Mouse (Mus musculus) MEL (cell line): ENCODE data around the gene Med8. TPM values are rescaled to one million over a fixed set of nuclear protein-coding genes. Genes with fewer than 3 reads are reported as not detected.

Experiments used
- DNase-seq: peaks from one replicate; pipeline ENCODE4 v3.0.0; 2011; ENCODE audit warnings: low read depth, low spot score
- H3K27ac ChIP-seq: 2 replicates; pipeline ENCODE4 v1.5.1; 2012; ENCODE audit warnings: low read depth, mild to moderate bottlenecking, control low read depth, low read length, moderate library complexity; ENCODE audit not compliant: control insufficient read depth
- H3K27me3 ChIP-seq, 2 experiments: fragments of 150-350 bp in 1 of 2; sonication (generic) in 1 of 2; 2 replicates each; pipeline ENCODE4 v1.6.1; 2012; ENCODE audit warnings: low read length in 2 of 2, mild to moderate bottlenecking in 2 of 2, improper control_type of control experiment in 1 of 2, moderate library complexity in 1 of 2; ENCODE audit not compliant: insufficient read depth in 2 of 2, control insufficient read depth in 1 of 2
- H3K36me3 ChIP-seq, 2 experiments: 2 replicates each; pipeline ENCODE4 v1.6.1; 2012 to 2014; ENCODE audit warnings: low read length in 2 of 2, improper control_type of control experiment in 1 of 2, inconsistent platforms in 1 of 2, mild to moderate bottlenecking in 1 of 2; ENCODE audit not compliant: insufficient read depth in 2 of 2, control insufficient read depth in 1 of 2
- H3K4me1 ChIP-seq, 2 experiments: fragments of 150-350 bp in 1 of 2; sonication (generic) in 1 of 2; 2 replicates each; pipeline ENCODE4 v1.6.1; 2012; ENCODE audit warnings: low read length in 2 of 2, improper control_type of control experiment in 1 of 2, mild to moderate bottlenecking in 1 of 2; ENCODE audit not compliant: insufficient read depth in 2 of 2, control insufficient read depth in 1 of 2
- H3K4me3 ChIP-seq, 2 experiments: fragments of 150-350 bp in 1 of 2; sonication (generic) in 1 of 2; 2 replicates each; pipeline ENCODE4 v1.5.1; 2012; ENCODE audit warnings: low read depth in 2 of 2, low read length in 2 of 2, mild to moderate bottlenecking in 2 of 2, moderate library complexity in 2 of 2, control low read depth in 1 of 2, improper control_type of control experiment in 1 of 2; ENCODE audit not compliant: control insufficient read depth in 1 of 2, insufficient read depth in 1 of 2
- H3K79me2 ChIP-seq: 2 replicates; pipeline ENCODE4 v1.6.1; 2012; ENCODE audit warnings: mild to moderate bottlenecking, low read length, moderate library complexity; ENCODE audit not compliant: control insufficient read depth, poor library complexity, insufficient read depth
- H3K9ac ChIP-seq: 2 replicates; pipeline ENCODE4 v1.6.1; 2012; ENCODE audit warnings: low read depth, mild to moderate bottlenecking, control low read depth, low read length, moderate library complexity; ENCODE audit not compliant: control insufficient read depth, poor library complexity, severe bottlenecking
- H3K9me3 ChIP-seq: fragments of 150-350 bp; sonication (generic); replicated peaks from 2 replicates; pipeline ENCODE4 v1.6.1; 2012; ENCODE audit warnings: mild to moderate bottlenecking, low read length, improper control_type of control experiment, moderate library complexity; ENCODE audit not compliant: insufficient read depth
- BHLHE40 ChIP-seq: IDR thresholded peaks from 2 replicates; pipeline ENCODE4 v1.6.1; 2012; ENCODE audit warnings: low read depth, mild to moderate bottlenecking, inconsistent platforms, low read length, improper control_type of control experiment, borderline replicate concordance
- CHD1 ChIP-seq: IDR thresholded peaks from 2 replicates; pipeline ENCODE4 v1.6.1; 2012; ENCODE audit warnings: low read depth, mild to moderate bottlenecking, inconsistent platforms, low read length, improper control_type of control experiment
- CHD2 ChIP-seq: IDR thresholded peaks from 2 replicates; pipeline ENCODE4 v1.6.1; 2011; ENCODE audit warnings: low read length, improper control_type of control experiment
- CTCF ChIP-seq, 3 experiments: IDR thresholded peaks in 2 of 3; conservative IDR thresholded peaks in 1 of 3; 2 replicates each; pipeline ENCODE4 v1.5.1; 2011 to 2012; ENCODE audit warnings: low read length in 3 of 3, low read depth in 2 of 3, mild to moderate bottlenecking in 2 of 3, improper control_type of control experiment in 1 of 3, inconsistent platforms in 1 of 3, mixed read lengths in 1 of 3, moderate library complexity in 1 of 3; ENCODE audit not compliant: control insufficient read depth in 1 of 3, insufficient read depth in 1 of 3, poor library complexity in 1 of 3, severe bottlenecking in 1 of 3
- EP300 ChIP-seq, 2 experiments: IDR thresholded peaks; 2 replicates each; pipeline ENCODE4 v1.6.1; 2011; ENCODE audit warnings: improper control_type of control experiment in 2 of 2, low read length in 2 of 2, low read depth in 1 of 2, mild to moderate bottlenecking in 1 of 2
- ETS1 ChIP-seq: IDR thresholded peaks from 2 replicates; pipeline ENCODE4 v1.6.1; 2012; ENCODE audit warnings: low read depth, mild to moderate bottlenecking, inconsistent platforms, low read length, improper control_type of control experiment, moderate library complexity
- GABPA ChIP-seq: IDR thresholded peaks from 2 replicates; pipeline ENCODE4 v1.6.1; 2012; ENCODE audit warnings: low read depth, mild to moderate bottlenecking, inconsistent platforms, low read length, improper control_type of control experiment, moderate library complexity
- GATA1 ChIP-seq: IDR thresholded peaks from 2 replicates; pipeline ENCODE4 v1.6.1; 2011; ENCODE audit warnings: low read depth, low read length, improper control_type of control experiment
- JUND ChIP-seq: IDR thresholded peaks from 2 replicates; pipeline ENCODE4 v1.6.1; 2011; ENCODE audit warnings: low read depth, mild to moderate bottlenecking, improper control_type of control experiment, low read length
- MAFK ChIP-seq: IDR thresholded peaks from 2 replicates; pipeline ENCODE4 v1.6.1; 2011; ENCODE audit warnings: low read depth, mild to moderate bottlenecking, low read length, improper control_type of control experiment, borderline replicate concordance
- MAX ChIP-seq: IDR thresholded peaks from 2 replicates; pipeline ENCODE4 v1.6.1; 2011; ENCODE audit warnings: low read length, improper control_type of control experiment
- MYB ChIP-seq: IDR thresholded peaks from 2 replicates; pipeline ENCODE4 v1.6.1; 2011; ENCODE audit warnings: mild to moderate bottlenecking, low read depth, low read length, improper control_type of control experiment
- MYC ChIP-seq: IDR thresholded peaks from 2 replicates; pipeline ENCODE4 v1.6.1; 2011; ENCODE audit warnings: low read depth, mild to moderate bottlenecking, low read length, improper control_type of control experiment, moderate library complexity
- NELFE ChIP-seq: IDR thresholded peaks from 2 replicates; pipeline ENCODE4 v1.6.1; 2011; ENCODE audit warnings: low read depth, low read length, improper control_type of control experiment
- NRF1 ChIP-seq: IDR thresholded peaks from 2 replicates; pipeline ENCODE4 v1.6.1; 2014; ENCODE audit warnings: low read depth, mild to moderate bottlenecking, inconsistent platforms, low read length, improper control_type of control experiment, moderate library complexity; ENCODE audit not compliant: poor library complexity, insufficient read depth, severe bottlenecking
- POLR2AphosphoS2 ChIP-seq: IDR thresholded peaks from 2 replicates; pipeline ENCODE4 v1.6.1; 2011; ENCODE audit warnings: low read length, improper control_type of control experiment
- POLR2AphosphoS5 ChIP-seq: IDR thresholded peaks from 2 replicates; pipeline ENCODE4 v1.6.1; 2012; ENCODE audit warnings: low read depth, borderline replicate concordance, mild to moderate bottlenecking, inconsistent platforms, low read length, moderate library complexity, mixed read lengths
- SIN3A ChIP-seq: IDR thresholded peaks from 2 replicates; pipeline ENCODE4 v1.6.1; 2012; ENCODE audit warnings: low read length, improper control_type of control experiment, inconsistent platforms
- SMC3 ChIP-seq: IDR thresholded peaks from 2 replicates; pipeline ENCODE4 v1.6.1; 2011; ENCODE audit warnings: low read depth, low read length, improper control_type of control experiment
- TBP ChIP-seq: IDR thresholded peaks from 2 replicates; pipeline ENCODE4 v1.8.0; 2011; ENCODE audit warnings: low read depth, low read length, improper control_type of control experiment
- TCF12 ChIP-seq: IDR thresholded peaks from 2 replicates; pipeline ENCODE4 v1.6.1; 2014; ENCODE audit warnings: low read depth, mild to moderate bottlenecking, inconsistent platforms, low read length, improper control_type of control experiment, moderate library complexity
- USF2 ChIP-seq, 2 experiments: IDR thresholded peaks; 2 replicates each; pipeline ENCODE4 v1.6.1; 2011 to 2012; ENCODE audit warnings: improper control_type of control experiment in 2 of 2, low read length in 2 of 2, borderline replicate concordance in 1 of 2, inconsistent platforms in 1 of 2, low read depth in 1 of 2, mild to moderate bottlenecking in 1 of 2; ENCODE audit not compliant: insufficient read depth in 1 of 2
- ZC3H11A ChIP-seq: IDR thresholded peaks from 2 replicates; pipeline ENCODE4 v1.6.1; 2012; ENCODE audit warnings: low read depth, mild to moderate bottlenecking, inconsistent platforms, low read length, improper control_type of control experiment
- ZKSCAN1 ChIP-seq: IDR thresholded peaks from 2 replicates; pipeline ENCODE4 v1.6.1; 2012; ENCODE audit warnings: low read depth, mild to moderate bottlenecking, inconsistent platforms, low read length, improper control_type of control experiment, moderate library complexity
- ZMIZ1 ChIP-seq: IDR thresholded peaks from 2 replicates; pipeline ENCODE4 v1.6.1; 2012; ENCODE audit warnings: low read depth, mild to moderate bottlenecking, inconsistent platforms, low read length, improper control_type of control experiment, moderate library complexity
- ZNF384 ChIP-seq: IDR thresholded peaks from 2 replicates; pipeline ENCODE4 v1.6.1; 2012; ENCODE audit warnings: low read depth, mild to moderate bottlenecking, inconsistent platforms, low read length, improper control_type of control experiment
- polyA plus RNA-seq, 2 experiments: library from polyadenylated mRNA; stranded (reverse) in 1 of 2; unstranded in 1 of 2; fragments of >175 nt in 1 of 2; fragments of >200 nt in 1 of 2; gene quantifications; 2 replicates each; pipeline versions ENCODE4 v1.2.1 to v1.2.4; 2012; ENCODE audit warnings: low replicate concordance in 2 of 2, low read depth in 1 of 2; ENCODE audit not compliant: insufficient read length in 2 of 2, insufficient read depth in 1 of 2, missing spikeins in 1 of 2
- total RNA-seq: library from RNA; depleted of rRNA; stranded (reverse); fragments of 300-350 nt; gene quantifications from 2 replicates; pipeline ENCODE4 v1.2.3, GENCODE M21; 2012

Med8 gene
- total and polyA plus RNA-seq, 3 experiments, result 84.2 to 159 (median 134) TPM

DNA sequence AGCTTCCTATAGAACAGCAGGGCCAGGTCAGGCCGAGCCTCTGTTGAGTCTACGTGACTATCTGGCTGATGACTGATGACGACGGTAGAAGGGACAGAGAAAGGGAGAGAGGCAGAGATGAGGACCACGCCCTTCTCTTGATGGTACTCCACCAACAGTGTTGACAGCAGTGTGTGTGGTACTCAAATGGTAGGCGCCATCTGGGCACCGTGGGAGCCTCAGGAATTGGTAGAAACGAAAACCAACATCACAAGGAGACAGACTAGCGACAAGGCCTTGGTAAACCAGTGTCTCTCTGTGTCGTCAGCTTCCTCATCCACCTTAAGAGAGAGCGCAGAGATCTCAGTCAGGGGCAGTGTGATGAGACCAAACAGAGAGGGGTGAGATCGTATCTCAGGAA lies 41.6 kb upstream of the Med8 start:
- H3K27me3 ChIP-seq, result no peaks in the 10 kb centered on the region
- no peak overlapping the region for H3K9ac ChIP-seq
- DNase-seq, result no peak
- no peak overlapping the region for H3K27ac ChIP-seq
- no peaks in the 10 kb centered on the region for H3K9me3 ChIP-seq
- TF ChIP-seq ETS1, result no peak
- TF ChIP-seq MYC, result no peak
- TF ChIP-seq GABPA, result no peak
- no peak for TF ChIP-seq TCF12
- no peak for TF ChIP-seq MAFK
- TF ChIP-seq POLR2AphosphoS5, result no peak
- no peak for TF ChIP-seq ZC3H11A
- TF ChIP-seq CHD2, result no peak
- no peak for TF ChIP-seq SMC3
- TF ChIP-seq POLR2AphosphoS2, result no peak
- TF ChIP-seq ZMIZ1, result no peak
- no peak for TF ChIP-seq CHD1
- no peak for TF ChIP-seq MYB
- TF ChIP-seq NRF1, result no peak
- TF ChIP-seq ZKSCAN1, result no peak
- no peak for TF ChIP-seq EP300 (IDR thresholded peaks at IDR 0.05; ENCODE audit: low read depth in 1 of 2, low read length in 2 of 2)
- no peak for TF ChIP-seq ZNF384
- no peak for TF ChIP-seq CTCF (IDR thresholded peaks at IDR 0.05 in 2 of 3, conservative IDR thresholded peaks at IDR 0.05 in 1 of 3; ENCODE audit: control insufficient read depth in 1 of 3, insufficient read depth in 1 of 3, low read depth in 2 of 3, low read length in 3 of 3, poor library complexity in 1 of 3, severe bottlenecking in 1 of 3)
- TF ChIP-seq, all 39 proteins: peak for 0
- Histone ChIP-seq H3K4me3 (no peak overlapping the region), H3K79me2 (no peaks in the 10 kb centered on the region), H3K4me1 (no peaks in the 10 kb centered on the region), H3K36me3 (no peaks in the 10 kb centered on the region; a peak in 1 of 4 replicates)

GRCm38 (mm10) chr4:118368616-118369015 lies 40.5 kb upstream of the Med8 start:
- no peaks in the 10 kb centered on the region for H3K79me2 ChIP-seq
- TF ChIP-seq SIN3A (no peak), USF2 (IDR thresholded peaks at IDR 0.05; ENCODE audit: borderline replicate concordance in 1 of 2, insufficient read depth in 1 of 2, low read depth in 1 of 2, low read length in 2 of 2) (no peak), BHLHE40 (no peak), SMC3 (no peak), POLR2AphosphoS5 (no peak), CTCF (IDR thresholded peaks at IDR 0.05 in 2 of 3, conservative IDR thresholded peaks at IDR 0.05 in 1 of 3; ENCODE audit: control insufficient read depth in 1 of 3, insufficient read depth in 1 of 3, low read depth in 2 of 3, low read length in 3 of 3, poor library complexity in 1 of 3, severe bottlenecking in 1 of 3) (no peak), MAX (no peak), TBP (no peak), JUND (no peak), GATA1 (no peak), NELFE (no peak)
- no peaks in the 10 kb centered on the region for H3K27me3 ChIP-seq
- DNase-seq, result no peak
- H3K27ac ChIP-seq, result no peak overlapping the region
- H3K9ac ChIP-seq, result no peak overlapping the region
- no peaks in the 10 kb centered on the region for H3K9me3 ChIP-seq
- H3K4me3 ChIP-seq, result no peak overlapping the region
- H3K4me1 ChIP-seq, result no peaks in the 10 kb centered on the region
- H3K36me3 ChIP-seq, result no peaks in the 10 kb centered on the region; a peak in 1 of 4 replicates
